Mouse (Mus musculus) 3T3-L1 (cell line): ENCODE measurements around the gene CN725425.

Source experiments
- DNase-seq: peaks from one replicate; pipeline ENCODE4 v3.0.0-alpha.2; 2015; ENCODE audit warnings: low read depth, low spot score

CN725425 gene

GRCm38 (mm10) chr15:91206518-91206917 is 7.2 kb downstream of the CN725425 start:
- no peak for DNase-seq

DNA sequence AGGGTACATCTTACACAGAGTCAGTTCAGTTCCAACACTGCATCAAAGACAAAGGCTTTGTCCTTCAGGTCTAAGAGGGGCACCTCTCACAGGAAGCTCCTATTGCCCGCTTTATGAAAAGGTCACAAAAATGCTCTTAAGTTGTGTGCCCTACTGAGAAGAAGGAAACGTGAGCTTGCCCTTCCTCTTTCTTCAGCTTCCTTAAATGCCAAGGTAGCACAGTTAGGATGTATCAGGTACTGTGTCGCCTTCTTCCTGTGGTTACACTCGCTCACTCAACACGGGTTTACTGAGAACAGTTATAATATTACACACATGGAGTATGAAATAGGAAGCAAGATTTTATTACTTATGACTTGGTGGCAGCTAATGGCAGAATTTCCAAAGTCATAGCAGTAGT is 38.0 kb downstream of the CN725425 start:
- no peak for DNase-seq

DNA sequence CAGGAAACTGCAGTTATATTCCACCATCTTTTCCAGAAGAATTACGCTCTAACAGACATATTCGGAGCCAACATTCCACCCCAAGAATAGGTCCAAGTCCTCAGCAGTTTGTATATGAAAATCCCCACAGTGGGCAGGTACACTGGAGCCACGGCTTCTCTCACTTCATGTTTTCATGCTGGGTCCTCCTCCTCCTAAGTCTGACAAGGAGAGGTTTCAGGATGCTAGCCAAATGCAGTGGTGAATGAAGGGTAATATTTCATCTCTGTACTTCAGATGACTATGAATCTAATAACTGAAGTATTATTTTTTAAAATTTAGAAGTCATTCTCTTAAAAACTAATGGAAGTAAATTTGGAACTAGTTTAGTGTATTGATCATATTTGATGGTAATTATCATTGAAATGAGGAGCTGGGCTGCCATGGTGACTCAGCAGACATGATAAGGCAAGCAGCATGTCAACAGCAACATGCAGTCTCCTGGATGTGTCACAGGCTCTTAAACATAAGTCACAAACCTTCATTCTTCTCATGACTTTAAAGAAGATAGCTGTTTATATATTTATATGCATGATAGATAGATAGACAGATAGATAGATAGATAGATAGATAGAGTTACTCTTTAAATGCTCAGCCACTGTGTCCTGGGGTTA is 41.5 kb downstream of the CN725425 start:
- no peak for DNase-seq

GRCm38 (mm10) chr15:91250815-91251214 is 51.5 kb downstream of the CN725425 start:
- no peak for DNase-seq

GRCm38 (mm10) chr15:91251544-91252408 is 52.5 kb downstream of the CN725425 start:
- no peak for DNase-seq

DNA sequence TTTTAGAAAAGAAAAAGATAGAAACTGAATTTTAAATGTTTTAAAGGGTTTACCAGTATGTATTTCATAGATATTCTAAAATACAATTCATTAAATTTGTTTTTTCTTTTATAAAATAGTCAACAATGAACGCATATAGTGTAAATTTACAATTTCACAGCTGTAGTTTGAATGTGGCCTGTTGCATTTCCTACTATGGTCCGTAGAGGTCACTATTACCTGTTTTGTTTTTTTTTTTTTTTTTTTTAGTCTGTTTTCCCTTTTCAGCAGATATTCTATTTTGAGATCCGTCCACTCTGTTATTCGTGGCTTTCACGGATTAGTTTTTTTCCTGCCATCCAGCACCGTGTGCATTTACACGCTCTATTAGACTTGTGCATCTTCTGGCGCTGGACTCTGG is 53.7 kb downstream of the CN725425 start:
- peak; percentile 52 for DNase-seq

- DNase-seq: no peak
Observed at GRCm38 (mm10) chr15:91255308-91255707, 56.0 kb downstream of the CN725425 start.

- DNase-seq: no peak
Observed at GRCm38 (mm10) chr15:91257140-91257539, 57.8 kb downstream of the CN725425 start.

DNA sequence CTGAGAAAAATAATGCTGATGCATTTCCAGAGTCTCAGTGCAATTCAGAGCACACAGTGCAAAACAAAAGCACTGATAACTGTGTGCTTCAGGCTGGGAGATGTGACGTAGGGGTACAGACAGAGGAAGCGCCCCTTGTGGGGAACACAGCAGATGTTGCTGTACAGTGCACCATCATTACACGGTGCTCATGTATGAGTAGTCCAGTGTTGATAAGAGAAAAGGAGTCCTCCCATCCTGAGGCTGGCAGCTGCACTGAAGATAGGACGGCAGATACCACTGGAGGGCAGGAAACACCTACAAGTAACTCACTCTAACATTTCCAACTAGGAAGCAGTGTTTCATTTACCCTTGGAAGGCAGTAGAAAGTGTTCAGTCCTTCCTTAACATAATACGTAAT is 61.3 kb downstream of the CN725425 start:
- no peak for DNase-seq

GRCm38 (mm10) chr15:91263926-91264325 is 64.6 kb downstream of the CN725425 start:
- DNase-seq: no peak

GRCm38 (mm10) chr15:91268532-91268931 is 69.2 kb downstream of the CN725425 start:
- DNase-seq: no peak

DNA sequence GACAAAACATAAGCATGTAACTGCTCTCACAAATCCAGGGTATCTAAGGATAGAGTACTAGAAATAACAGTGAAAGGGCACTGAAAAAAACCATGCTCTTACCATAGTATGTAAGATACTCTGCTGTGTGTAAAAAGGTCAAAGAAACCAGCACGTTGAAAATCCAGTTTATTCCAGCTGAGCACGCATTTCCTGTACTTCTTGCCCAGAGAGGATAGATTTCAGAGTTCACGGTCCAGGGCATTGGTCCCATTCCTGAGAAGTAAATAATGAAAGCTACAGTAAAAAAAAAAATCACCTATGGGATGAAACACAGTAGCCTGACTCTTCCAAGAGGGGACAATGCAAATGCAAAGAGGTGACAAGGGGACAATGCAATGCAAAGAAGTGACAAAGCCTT is 76.7 kb downstream of the CN725425 start:
- DNase-seq: no peak

DNA sequence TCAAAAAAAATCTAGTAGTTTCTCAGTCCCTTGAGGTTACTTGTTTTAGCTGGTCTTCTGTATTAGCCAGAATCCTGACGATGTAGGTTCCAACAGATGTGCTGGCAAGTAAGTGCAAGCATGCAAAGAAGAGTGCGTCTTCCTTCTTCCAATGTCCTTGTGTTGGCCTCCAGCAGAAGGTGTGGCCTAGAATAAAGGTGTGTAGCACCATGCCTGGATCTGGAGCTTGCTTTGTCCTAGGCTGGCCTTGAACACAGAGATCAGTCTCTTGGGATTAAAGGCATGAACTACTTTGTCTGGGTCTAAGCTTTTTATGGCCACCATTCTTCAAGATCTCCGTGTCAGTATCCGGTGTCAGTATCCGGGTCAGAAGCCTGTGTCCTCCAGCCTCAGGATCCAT is 80.3 kb downstream of the CN725425 start:
- DNase-seq: no peak

DNA sequence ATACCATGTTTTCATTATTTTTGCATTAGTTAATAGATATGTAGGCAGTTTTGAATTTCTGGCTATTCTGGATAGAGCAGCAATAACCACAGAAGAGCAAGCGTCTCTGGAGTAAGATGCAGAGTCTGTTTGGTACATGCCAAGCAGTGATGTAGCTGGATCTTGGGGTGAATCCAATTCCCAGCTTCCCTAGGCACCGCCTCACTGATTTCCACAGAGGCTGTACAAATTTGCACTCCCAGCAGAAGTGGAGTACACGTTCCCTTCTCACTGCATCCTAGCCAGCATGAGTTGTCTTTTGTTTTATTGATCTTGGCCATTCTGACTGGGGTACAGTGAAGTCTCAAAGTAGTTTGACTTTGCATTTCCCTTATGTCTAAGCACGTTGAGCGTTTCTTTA is 82.2 kb downstream of the CN725425 start:
- no peak for DNase-seq

DNA sequence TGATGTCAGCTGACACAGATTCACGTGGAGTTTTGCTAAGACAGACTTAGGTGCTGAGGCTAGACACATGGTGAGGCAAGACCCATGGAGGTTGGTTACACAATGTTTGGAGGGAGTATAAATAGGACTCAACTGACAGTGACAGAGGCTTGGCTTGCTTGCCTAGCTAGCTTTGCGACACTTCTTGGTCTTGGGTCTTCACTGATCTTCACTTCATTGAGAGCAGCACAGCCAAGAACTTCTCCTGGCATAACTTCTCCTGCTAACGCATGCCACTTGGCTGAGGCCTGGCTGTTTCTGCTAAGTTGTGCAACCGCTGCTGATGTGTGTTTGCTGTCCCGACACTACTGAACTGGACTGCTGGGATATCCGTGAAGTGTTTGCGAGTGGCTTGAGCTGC is 83.5 kb downstream of the CN725425 start:
- no peak for DNase-seq

DNA sequence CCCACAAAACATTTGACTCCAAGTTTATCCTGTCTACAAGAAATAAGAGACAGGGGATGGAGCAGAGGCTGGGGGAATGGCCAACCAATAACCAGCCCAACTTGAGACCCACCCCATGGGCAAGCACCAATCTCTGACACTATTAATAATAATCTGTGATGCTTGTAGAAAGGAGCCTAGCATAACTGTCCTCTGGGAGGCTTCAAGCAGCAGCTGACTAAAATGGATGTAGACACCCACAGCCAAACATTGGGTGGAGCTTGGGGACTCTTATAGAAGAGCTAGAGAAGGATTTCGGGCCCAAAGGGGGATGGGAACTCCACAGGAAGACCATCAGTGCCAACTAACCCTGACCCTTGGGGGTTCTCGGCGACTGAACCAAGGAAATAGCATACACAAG is 84.1 kb downstream of the CN725425 start:
- no peak for DNase-seq

DNA sequence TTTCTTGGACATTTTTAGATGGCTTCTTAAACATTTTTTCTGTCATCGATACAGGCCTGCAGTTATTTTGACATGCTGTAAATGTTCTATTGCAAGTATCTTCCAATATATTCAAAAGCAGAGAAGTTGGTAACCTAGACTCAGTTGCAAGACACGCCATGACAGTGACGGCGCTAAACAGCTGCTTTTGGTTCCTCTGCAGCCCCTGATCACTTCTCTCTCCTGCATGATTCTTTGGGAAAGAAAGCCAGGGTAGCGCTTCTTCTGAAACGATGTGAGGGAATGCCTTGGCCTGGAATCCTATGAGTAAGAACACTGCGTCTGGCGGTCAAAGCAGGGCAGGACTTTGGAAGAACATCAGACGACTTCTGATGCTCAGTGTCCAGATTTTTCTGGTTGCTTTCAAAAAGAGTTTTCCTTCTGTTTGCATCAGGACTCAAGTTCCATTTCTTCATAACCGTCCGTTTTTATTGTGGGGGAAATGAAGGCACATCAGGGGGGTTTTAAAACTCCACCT is 100.1 kb downstream of the CN725425 start:
- DNase-seq: no peak

- DNase-seq: peak; percentile 90
Observed at GRCm38 (mm10) chr15:91301366-91301765, 102.1 kb downstream of the CN725425 start.

DNA sequence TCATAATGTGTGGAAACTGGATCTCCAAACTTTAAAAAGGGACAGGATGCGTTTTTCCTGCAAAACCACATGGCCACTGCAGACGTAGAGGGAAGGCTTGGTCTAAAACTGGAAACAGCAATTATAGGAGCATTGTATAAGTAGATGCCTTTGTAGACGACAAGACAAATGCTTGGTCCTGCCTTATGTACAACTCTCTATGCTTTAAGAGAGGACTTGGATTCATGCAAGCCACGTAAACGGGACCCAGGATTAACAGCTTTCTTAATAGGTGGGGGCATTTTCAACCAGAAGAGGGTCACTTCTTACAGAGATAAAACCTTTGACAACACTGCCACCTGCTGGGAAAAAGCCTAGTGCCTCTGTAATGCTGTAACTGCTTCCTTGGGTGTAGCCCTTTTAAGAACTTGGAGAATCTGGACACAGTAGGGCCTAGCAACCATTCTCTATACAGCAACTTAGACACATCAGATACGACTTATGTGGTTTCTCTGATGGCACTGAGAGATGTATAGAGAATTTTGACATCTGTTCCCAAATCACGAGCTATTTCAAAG is 105.1 kb downstream of the CN725425 start:
- peak; percentile 84 for DNase-seq
